Mouse (Mus musculus) spleen, adult 2 months (tissue): ENCODE data around the gene Klhl15. TPM values are rescaled to one million over a fixed set of nuclear protein-coding genes. Genes with fewer than 3 reads are reported as not detected.

Experiments
- DNase-seq, 2 experiments: peaks; one replicate each; pipeline versions ENCODE4 v3.0.0 to v3.0.0-alpha.2; 2012 to 2021; ENCODE audit warnings: low spot score in 2 of 2, low read depth in 1 of 2
- H3K27ac ChIP-seq: fragments of 200-500 bp; 2 replicates; pipeline ENCODE4 v1.5.1; 2012; ENCODE audit warnings: low read length, inconsistent platforms; ENCODE audit not compliant: insufficient read depth
- H3K27me3 ChIP-seq: fragments of 200-500 bp; 2 replicates; pipeline ENCODE4 v1.6.1; 2012; ENCODE audit warnings: mild to moderate bottlenecking, moderate library complexity, low read length, inconsistent platforms; ENCODE audit not compliant: control insufficient read depth, insufficient read depth
- H3K36me3 ChIP-seq: fragments of 200-500 bp; 2 replicates; pipeline ENCODE4 v1.6.1; 2012; ENCODE audit warnings: mild to moderate bottlenecking, low read length, inconsistent platforms; ENCODE audit not compliant: control insufficient read depth, insufficient read depth
- H3K4me1 ChIP-seq: fragments of 200-500 bp; 2 replicates; pipeline ENCODE4 v1.6.1; 2011; ENCODE audit warnings: inconsistent platforms; ENCODE audit not compliant: control insufficient read depth, insufficient read depth, insufficient read length
- H3K4me3 ChIP-seq: fragments of 200-500 bp; 2 replicates; pipeline ENCODE4 v1.5.1; 2011; ENCODE audit warnings: mild to moderate bottlenecking, inconsistent platforms; ENCODE audit not compliant: insufficient read depth, insufficient read length; ENCODE audit errors: extremely low read depth
- CTCF ChIP-seq: fragments of 200-500 bp; IDR thresholded peaks from 2 replicates; pipeline ENCODE4 v1.5.1; 2011; ENCODE audit warnings: mild to moderate bottlenecking, inconsistent platforms; ENCODE audit not compliant: insufficient read depth, insufficient read length, insufficient replicate concordance; ENCODE audit errors: extremely low read depth
- POLR2A ChIP-seq: fragments of 200-500 bp; IDR thresholded peaks from 2 replicates; pipeline ENCODE4 v1.6.1; 2011; ENCODE audit warnings: low read depth, low read length, inconsistent platforms
- WGBS: fragments of 180-500 bp; shearing (Covaris S2); methylation state at CpG from one replicate; pipeline ENCODE4 v1.1.7; 2018; 5-methylcytosine and 5-hydroxymethylcytosine counted together
- polyA plus RNA-seq: library from polyadenylated mRNA; depleted of rRNA; stranded (reverse); fragments of >200 nt; gene quantifications from 2 replicates; pipeline ENCODE4 v1.2.3, GENCODE M21; 2012; rRNA removed

Klhl15 gene
- polyA plus RNA-seq, 1 experiment, result 4.2 TPM

GRCm38 (mm10) chrX:94233432-94233831, 967 bp upstream of the Klhl15 start:
- peak in 1 of 2 experiments; percentile 4 for DNase-seq
- no peaks in the 10 kb centered on the region for H3K4me1 ChIP-seq
- TF ChIP-seq CTCF, result no peak
- TF ChIP-seq POLR2A, result no peak
- 27% methylated on average over 5 of the region's 5 CpGs for WGBS
- H3K27me3 ChIP-seq, result no peaks in the 10 kb centered on the region
- H3K4me3 ChIP-seq, result no peak overlapping the region
- no peaks in the 10 kb centered on the region for H3K36me3 ChIP-seq
- no peak overlapping the region for H3K27ac ChIP-seq

GRCm38 (mm10) chrX:94233936-94234531, 365 bp upstream of the Klhl15 start:
- no peaks in the 10 kb centered on the region for H3K4me1 ChIP-seq
- peak in 1 of 2 experiments; percentile 51 for DNase-seq

DNA sequence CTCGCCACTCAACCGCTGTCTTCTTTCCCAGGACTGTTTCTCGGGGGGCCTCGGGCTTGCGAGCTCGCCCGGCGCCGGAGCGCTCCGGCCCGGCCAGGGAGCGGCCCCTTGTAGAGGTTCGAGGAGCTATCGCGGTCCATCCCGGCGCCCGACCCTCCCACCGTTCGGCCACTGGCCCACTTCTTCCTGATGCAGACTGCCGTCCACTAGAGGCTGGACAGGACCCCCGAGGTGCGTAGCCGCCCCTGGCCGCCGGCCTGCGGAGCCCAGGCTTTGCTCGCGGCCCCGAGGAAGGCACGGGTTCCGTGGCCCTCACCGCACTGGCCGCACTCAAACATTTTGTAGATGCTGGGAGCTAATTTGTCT, 774 bp downstream of the Klhl15 start:
- Histone ChIP-seq H3K36me3 (no peaks in the 10 kb centered on the region; the same call in 1 of the 2 replicates), H3K4me3 (peak overlapping the region; percentile 73), H3K27me3 (no peaks in the 10 kb centered on the region), H3K4me1 (no peaks in the 10 kb centered on the region), H3K27ac (peak overlapping the region; percentile 67)
- DNase-seq, result no peak
- WGBS, result 19% methylated on average over 35 of the region's 35 CpGs
- TF ChIP-seq POLR2A (no peak), CTCF (no peak)

More at GRCm38 (mm10) chrX:94233936-94234531, 365 bp upstream of the Klhl15 start:
- WGBS, result 18% methylated on average over 25 of the region's 25 CpGs
- Histone ChIP-seq H3K27me3 (no peaks in the 10 kb centered on the region), H3K4me3 (peak overlapping the region; percentile 73), H3K36me3 (no peaks in the 10 kb centered on the region; the same call in 1 of the 2 replicates), H3K27ac (peak overlapping the region; percentile 98)
- no peak for TF ChIP-seq POLR2A
- no peak for TF ChIP-seq CTCF

DNA sequence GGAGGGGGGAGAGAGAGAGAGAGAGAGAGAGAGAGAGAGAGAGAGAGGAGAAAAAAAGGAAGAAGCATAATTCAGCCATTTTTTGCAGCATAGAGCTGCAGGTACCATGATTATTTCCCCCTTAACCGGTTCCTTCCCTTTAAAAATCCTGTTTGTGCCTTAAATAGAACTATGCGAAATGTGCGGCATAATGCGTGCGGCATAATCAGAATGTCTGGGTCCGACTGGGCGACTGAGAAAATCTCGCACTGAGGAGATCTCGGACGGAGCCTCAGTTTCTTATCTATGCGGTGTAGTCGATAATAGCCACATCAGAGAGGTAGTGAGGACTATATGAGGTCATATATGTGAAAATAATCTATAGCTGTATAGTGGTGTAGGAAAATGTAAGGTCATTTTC, 1.2 kb downstream of the Klhl15 start:
- H3K27ac ChIP-seq, result no peak overlapping the region
- DNase-seq, result peak in 1 of 2 experiments; percentile 7
- WGBS, result 34% methylated on average over 12 of the region's 12 CpGs
- no peaks in the 10 kb centered on the region; the same call in 1 of the 2 replicates for H3K36me3 ChIP-seq
- H3K4me3 ChIP-seq, result peak overlapping the region; percentile 73
- H3K27me3 ChIP-seq, result no peaks in the 10 kb centered on the region
- TF ChIP-seq POLR2A, result no peak
- TF ChIP-seq CTCF, result no peak
- H3K4me1 ChIP-seq, result no peaks in the 10 kb centered on the region

DNA sequence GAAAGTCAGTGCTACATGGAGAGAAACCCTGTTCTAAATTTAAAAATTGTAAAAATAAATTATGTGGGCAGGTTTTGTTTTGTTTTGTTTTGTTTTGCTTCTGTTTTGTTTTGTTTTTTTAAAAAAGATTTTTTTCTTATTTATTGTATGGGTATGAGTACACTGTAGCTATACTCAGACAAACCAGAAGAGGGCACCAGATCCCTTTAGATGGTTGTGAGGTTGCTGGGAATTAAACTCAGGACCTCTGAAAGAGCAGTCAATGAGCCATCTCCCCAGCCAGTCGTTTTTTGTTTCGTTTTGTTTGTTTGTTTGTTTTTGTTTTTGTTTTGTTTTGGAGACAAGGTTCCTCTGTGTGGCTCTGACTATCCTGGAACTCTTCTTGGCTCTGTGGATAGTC, 54.5 kb downstream of the Klhl15 start:
- peak; percentile 15 to 25 for DNase-seq
- TF ChIP-seq POLR2A (no peak), CTCF (no peak)
- Histone ChIP-seq H3K36me3 (no peaks in the 10 kb centered on the region), H3K4me1 (no peaks in the 10 kb centered on the region), H3K4me3 (no peak overlapping the region), H3K27me3 (no peaks in the 10 kb centered on the region), H3K27ac (no peak overlapping the region)
- 13% methylated on average over 2 of the region's 2 CpGs for whole genome bisulfite sequencing

- Histone ChIP-seq H3K36me3 (no peaks in the 10 kb centered on the region), H3K27ac (no peak overlapping the region), H3K4me3 (no peak overlapping the region), H3K27me3 (no peaks in the 10 kb centered on the region), H3K4me1 (no peaks in the 10 kb centered on the region)
- no peak for TF ChIP-seq POLR2A
- no peak for TF ChIP-seq CTCF
- 58% methylated on average over 2 of the region's 2 CpGs for WGBS
- DNase-seq, result no peak
Observed at GRCm38 (mm10) chrX:94302928-94303327, 68.5 kb downstream of the Klhl15 start.

- 79% methylated on average over 11 of the region's 11 CpGs for WGBS
- Histone ChIP-seq H3K4me3 (no peak overlapping the region), H3K27ac (no peak overlapping the region), H3K36me3 (no peaks in the 10 kb centered on the region), H3K27me3 (no peaks in the 10 kb centered on the region), H3K4me1 (no peaks in the 10 kb centered on the region)
- TF ChIP-seq POLR2A, result no peak
- TF ChIP-seq CTCF, result no peak
- DNase-seq, result no peak
Observed at GRCm38 (mm10) chrX:94321036-94321902, 86.9 kb downstream of the Klhl15 start.

Other genes starting within 250 kb of the Klhl15 start
- 3.7 and 3.8 TPM in 2 replicates for gene Zfx, start 110.9 kb upstream of the Klhl15 start, polyA plus RNA-seq
- 23.6 and 23.7 TPM in 2 replicates for gene Eif2s3x, start 21.7 kb upstream of the Klhl15 start, polyA plus RNA-seq
- gene Fam90a1b, start 132.2 kb downstream of the Klhl15 start, polyA plus RNA-seq, result not detected in 2 replicates
- gene Apoo, start 132.5 kb downstream of the Klhl15 start, polyA plus RNA-seq, result 0.56 and 0.79 TPM in 2 replicates